Mouse (Mus musculus) testis, adult 2 months (tissue): ENCODE results near the gene Esam. TPM values are rescaled to one million over a fixed set of nuclear protein-coding genes. Genes with fewer than 3 reads are reported as not detected.
A peak's percentile ranks its signal among the peaks of the same experiment; 100 is the strongest.

Experiments
- H3K27ac ChIP-seq: fragments of 200-500 bp; 2 replicates; pipeline ENCODE4 v1.5.1; 2012; ENCODE audit warnings: low read depth, low read length; ENCODE audit not compliant: control insufficient read depth, insufficient read depth
- H3K27me3 ChIP-seq: fragments of 200-500 bp; 2 replicates; pipeline ENCODE4 v1.6.1; 2012; ENCODE audit warnings: mild to moderate bottlenecking, low read length, moderate library complexity; ENCODE audit not compliant: control insufficient read depth, insufficient read depth
- H3K36me3 ChIP-seq: fragments of 200-500 bp; 2 replicates; pipeline ENCODE4 v1.6.1; 2012; ENCODE audit warnings: mild to moderate bottlenecking, low read length; ENCODE audit not compliant: control insufficient read depth, insufficient read depth
- H3K4me1 ChIP-seq: fragments of 200-500 bp; 2 replicates; pipeline ENCODE4 v1.6.1; 2012; ENCODE audit warnings: low read length; ENCODE audit not compliant: control insufficient read depth, insufficient read depth
- H3K4me3 ChIP-seq: fragments of 200-500 bp; 2 replicates; pipeline ENCODE4 v1.5.1; 2012; ENCODE audit warnings: low read depth, mild to moderate bottlenecking, low read length, moderate library complexity, mixed read lengths; ENCODE audit not compliant: control insufficient read depth
- CTCF ChIP-seq: fragments of 200-500 bp; IDR thresholded peaks from 2 replicates; pipeline ENCODE4 v1.5.1; 2012; ENCODE audit warnings: low read depth, mild to moderate bottlenecking, inconsistent platforms, low read length, moderate library complexity; ENCODE audit not compliant: control insufficient read depth, insufficient read depth, insufficient replicate concordance
- POLR2A ChIP-seq: fragments of 200-500 bp; IDR thresholded peaks from 2 replicates; pipeline ENCODE4 v1.6.1; 2012; ENCODE audit warnings: low read depth, mild to moderate bottlenecking, inconsistent platforms, low read length, moderate library complexity; ENCODE audit not compliant: control insufficient read depth
- polyA plus RNA-seq: library from polyadenylated mRNA; depleted of rRNA; stranded (reverse); fragments of >200 nt; gene quantifications from 2 replicates; pipeline ENCODE4 v1.2.3, GENCODE M21; 2012

The Esam gene
- polyA plus RNA-seq, 1 experiment = 3.0 TPM

- Histone ChIP-seq H3K27me3 (no peaks in the 10 kb centered on the region), H3K27ac (no peak overlapping the region), H3K4me3 (peak overlapping the region; percentile 35), H3K36me3 (no peaks in the 10 kb centered on the region), H3K4me1 (peaks cover 4% of the 10 kb centered on the region; the same call in 1 of the 2 replicates)
- TF ChIP-seq CTCF = no peak
- no peak for TF ChIP-seq POLR2A
Observed at GRCm38 (mm10) chr9:37551751-37552531, 24.1 kb downstream of the Esam start.

GRCm38 (mm10) chr9:37552536-37553293 lies 24.8 kb downstream of the Esam start, which contains the start of gene Nrgn:
Gene Nrgn (minus strand): TSS chr9:37552904.
- H3K36me3 ChIP-seq = no peaks in the 10 kb centered on the region
- peaks cover 4% of the 10 kb centered on the region; the same call in 1 of the 2 replicates for H3K4me1 ChIP-seq
- H3K27me3 ChIP-seq = no peaks in the 10 kb centered on the region
- TF ChIP-seq POLR2A (no peak), CTCF (no peak)
- no peak within 1 kb of the TSS for H3K27ac ChIP-seq
- H3K4me3 ChIP-seq = peak within 1 kb of the TSS; percentile 35

GRCm38 (mm10) chr9:37554279-37554678 lies 26.4 kb downstream of the Esam start:
- peaks cover 4% of the 10 kb centered on the region; the same call in 1 of the 2 replicates for H3K4me1 ChIP-seq
- TF ChIP-seq POLR2A (no peak), CTCF (no peak)
- no peak overlapping the region for H3K27ac ChIP-seq
- H3K4me3 ChIP-seq = no peak overlapping the region
- H3K27me3 ChIP-seq = no peaks in the 10 kb centered on the region
- H3K36me3 ChIP-seq = no peaks in the 10 kb centered on the region

GRCm38 (mm10) chr9:37554838-37555748 lies 27.2 kb downstream of the Esam start, which contains the start of gene Siae:
Gene Siae (plus strand): TSS chr9:37555698.
- Histone ChIP-seq H3K36me3 (no peaks in the 10 kb centered on the region), H3K4me3 (no peak within 1 kb of the TSS), H3K27ac (no peak within 1 kb of the TSS), H3K4me1 (peaks cover 4% of the 10 kb centered on the region; the same call in 1 of the 2 replicates), H3K27me3 (no peaks in the 10 kb centered on the region)
- TF ChIP-seq POLR2A (no peak), CTCF (no peak)

GRCm38 (mm10) chr9:37556366-37556765 lies 28.5 kb downstream of the Esam start:
- H3K4me1 ChIP-seq = peaks cover 4% of the 10 kb centered on the region; the same call in 1 of the 2 replicates
- H3K36me3 ChIP-seq = no peaks in the 10 kb centered on the region
- H3K4me3 ChIP-seq = no peak overlapping the region
- no peak for TF ChIP-seq POLR2A
- TF ChIP-seq CTCF = no peak
- H3K27ac ChIP-seq = no peak overlapping the region
- H3K27me3 ChIP-seq = no peaks in the 10 kb centered on the region

GRCm38 (mm10) chr9:37560617-37561016 lies 32.7 kb downstream of the Esam start:
- H3K27ac ChIP-seq = no peak overlapping the region
- H3K27me3 ChIP-seq = no peaks in the 10 kb centered on the region
- no peak overlapping the region for H3K4me3 ChIP-seq
- H3K4me1 ChIP-seq = no peaks in the 10 kb centered on the region
- no peak for TF ChIP-seq CTCF
- no peak for TF ChIP-seq POLR2A
- H3K36me3 ChIP-seq = no peaks in the 10 kb centered on the region
